Mouse (Mus musculus) kidney, adult 2 months (tissue): ENCODE data around the gene Dock6.

Source experiments
- CTCF ChIP-seq: fragments of 200-500 bp; conservative IDR thresholded peaks from 2 replicates; pipeline ENCODE4 v1.5.1; 2011; ENCODE audit warnings: low read depth, mild to moderate bottlenecking, control low read depth, low read length, moderate library complexity, mixed read lengths; ENCODE audit not compliant: insufficient read depth, insufficient read length
- POLR2A ChIP-seq: fragments of 200-500 bp; IDR thresholded peaks from one replicate; pipeline ENCODE4 v1.6.1; 2011; ENCODE audit warnings: low read depth, low read length, control low read depth

DNA sequence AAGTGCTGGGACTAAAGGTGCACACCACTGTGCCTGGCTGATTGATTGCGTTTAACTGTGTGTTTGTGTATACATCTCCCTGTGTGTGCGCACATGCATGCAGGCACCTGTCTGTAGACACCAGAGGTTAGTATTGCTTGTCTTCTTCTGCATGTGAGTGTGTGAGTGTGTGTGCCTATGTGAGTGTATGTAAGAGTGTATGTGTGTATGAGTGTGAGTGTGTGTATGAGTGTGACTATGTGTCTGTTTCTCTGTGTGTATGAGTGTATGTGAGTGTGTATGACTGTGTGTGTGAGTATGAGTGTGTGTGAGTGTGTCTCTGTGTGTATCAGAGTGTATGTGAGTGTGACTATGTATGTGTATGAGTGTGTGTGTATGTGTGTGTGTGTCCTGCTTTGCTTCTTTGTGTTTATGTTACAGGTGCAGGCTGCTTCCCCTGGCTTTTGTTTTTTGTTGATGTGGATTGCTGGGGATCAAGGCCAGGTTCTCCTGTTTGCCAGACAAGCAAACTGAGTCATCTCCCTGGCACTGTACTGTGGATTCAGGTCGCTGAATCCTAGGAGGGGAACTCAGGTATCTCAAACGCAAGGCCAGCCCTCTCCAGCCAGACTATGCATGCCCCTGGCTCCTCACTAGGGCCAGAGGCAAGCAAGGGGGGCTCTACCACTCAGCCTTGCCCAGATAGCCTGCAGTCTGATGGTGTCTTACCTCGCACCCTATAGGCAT, 13.4 kb upstream of the Dock6 start:
- TF ChIP-seq CTCF (no peak), POLR2A (no peak)
